Mouse (Mus musculus): ENCODE measurements around the gene Fam124b.

Gene Fam124b

GRCm38 (mm10) chr1:80167706-80168105 lies 50.6 kb downstream of the Fam124b start:
- DNase-seq: no peak

- no peak for DNase-seq
These were observed 51.7 kb downstream of the Fam124b start for GRCm38 (mm10) chr1:80166577-80166976.

GRCm38 (mm10) chr1:80165391-80165790 lies 52.9 kb downstream of the Fam124b start:
- no peak for DNase-seq

- DNase-seq: no peak
These were observed 55.3 kb downstream of the Fam124b start for GRCm38 (mm10) chr1:80162943-80163342.

GRCm38 (mm10) chr1:80159586-80159985 lies 58.7 kb downstream of the Fam124b start:
- DNase-seq: no peak

GRCm38 (mm10) chr1:80154902-80155301 lies 63.4 kb downstream of the Fam124b start:
- DNase-seq: no peak

- no peak for DNase-seq
These were observed 65.1 kb downstream of the Fam124b start for GRCm38 (mm10) chr1:80153125-80153716.

- no peak for DNase-seq
These were observed 67.6 kb downstream of the Fam124b start for GRCm38 (mm10) chr1:80150681-80151080.
